Mouse (Mus musculus): ENCODE measurements around the gene Lsm7. TPM values are rescaled to one million over a fixed set of nuclear protein-coding genes. Genes with fewer than 3 reads are reported as not detected.
A peak's percentile ranks its signal among the peaks of the same experiment; 100 is the strongest.

The Lsm7 gene
- polyA plus RNA-seq, 1 experiment from 2014 or later, result 361 TPM

GRCm38 (mm10) chr10:80808099-80808984, 46.7 kb downstream of the Lsm7 start:
- Histone ChIP-seq H3K4me2 (replicated peaks; ENCODE audit: low read depth, low read length) (peak overlapping the region; percentile 69), H3K4me1 (ENCODE audit: control insufficient read depth, insufficient read depth, low read length) (peaks cover 29% of the 10 kb centered on the region), H3K27ac (ENCODE audit: low read length) (no peak overlapping the region; the same call in 1 of the 2 replicates), H3K9me3 (ENCODE audit: control insufficient read depth, low read depth, low read length) (no peaks in the 10 kb centered on the region), H3K36me3 (ENCODE audit: control insufficient read depth, insufficient read depth, low read length) (peaks cover 12% of the 10 kb centered on the region), H3K4me3 (ENCODE audit: low read depth, low read length) (peak overlapping the region; percentile 2; the same call in 1 of the 2 replicates), H3K9ac (replicated peaks; ENCODE audit: low read depth, low read length) (no peak overlapping the region; the same call in 1 of the 2 replicates), H3K27me3 (ENCODE audit: control insufficient read depth, insufficient read depth, low read length) (no peaks in the 10 kb centered on the region)
- 19% methylated on average over 40 of the region's 40 CpGs for WGBS
- no peak for ATAC-seq (ENCODE audit: insufficient number of reproducible peaks, insufficient read depth, low FRiP score, low read depth)

- Histone ChIP-seq H3K9ac (replicated peaks; ENCODE audit: low read depth, low read length) (peak overlapping the region; percentile 50; the same call in 1 of the 2 replicates), H3K4me2 (replicated peaks; ENCODE audit: low read depth, low read length) (peak overlapping the region; percentile 69), H3K27me3 (ENCODE audit: control insufficient read depth, insufficient read depth, low read length) (no peaks in the 10 kb centered on the region), H3K36me3 (ENCODE audit: control insufficient read depth, insufficient read depth, low read length) (peaks cover 24% of the 10 kb centered on the region), H3K27ac (ENCODE audit: low read length) (peak overlapping the region; percentile 86), H3K4me1 (ENCODE audit: control insufficient read depth, insufficient read depth, low read length) (peaks cover 29% of the 10 kb centered on the region), H3K9me3 (ENCODE audit: control insufficient read depth, low read depth, low read length) (no peaks in the 10 kb centered on the region), H3K4me3 (ENCODE audit: low read depth, low read length) (peak overlapping the region; percentile 42)
- ATAC-seq (ENCODE audit: insufficient number of reproducible peaks, insufficient read depth, low FRiP score, low read depth), result peak; percentile 68
- under 1% methylated on average over 58 of the region's 58 CpGs for WGBS
Measured at GRCm38 (mm10) chr10:80807057-80807627, 47.9 kb downstream of the Lsm7 start.

DNA sequence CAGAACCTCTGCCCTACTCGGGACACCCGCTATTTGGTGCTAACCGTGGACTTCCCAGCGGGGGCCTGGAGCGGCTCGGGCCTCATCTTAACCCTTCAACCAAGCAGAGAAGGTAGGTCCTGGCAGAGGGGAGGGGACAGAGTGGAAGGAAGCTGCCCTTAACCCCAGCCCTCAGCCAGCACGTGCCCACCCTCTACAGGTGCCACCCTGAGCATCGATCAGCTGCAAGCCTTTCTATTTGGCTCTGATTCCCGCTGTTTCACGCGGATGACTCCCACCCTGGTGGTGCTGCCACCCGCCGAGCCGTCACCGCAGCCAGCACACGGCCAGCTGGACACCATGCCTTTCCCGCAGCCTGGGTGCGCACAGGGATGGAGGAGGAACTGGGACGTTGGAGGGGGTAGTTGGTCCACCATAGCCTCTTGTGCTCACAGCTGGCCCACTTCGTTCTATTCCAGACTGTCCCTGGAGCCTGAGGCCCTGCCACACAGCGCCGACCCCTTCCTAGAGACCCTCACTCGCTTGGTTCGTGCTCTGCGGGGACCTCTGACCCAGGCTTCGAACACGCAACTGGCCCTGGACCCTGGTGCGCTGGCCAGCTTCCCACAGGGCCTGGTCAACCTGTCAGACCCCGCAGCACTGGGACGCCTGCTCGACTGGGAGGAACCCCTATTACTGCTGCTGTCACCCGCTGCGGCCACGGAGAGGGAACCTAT, 48.5 kb downstream of the Lsm7 start:
- H3K4me2 ChIP-seq (replicated peaks; ENCODE audit: low read depth, low read length), result peak overlapping the region; percentile 69
- H3K4me1 ChIP-seq (ENCODE audit: control insufficient read depth, insufficient read depth, low read length), result peaks cover 29% of the 10 kb centered on the region
- H3K9ac ChIP-seq (replicated peaks; ENCODE audit: low read depth, low read length), result peak overlapping the region; percentile 50; the same call in 1 of the 2 replicates
- ATAC-seq (ENCODE audit: insufficient number of reproducible peaks, insufficient read depth, low FRiP score, low read depth), result no peak
- peak overlapping the region; percentile 42 for H3K4me3 ChIP-seq (ENCODE audit: low read depth, low read length)
- H3K36me3 ChIP-seq (ENCODE audit: control insufficient read depth, insufficient read depth, low read length), result peaks cover 30% of the 10 kb centered on the region
- peak overlapping the region; percentile 86 for H3K27ac ChIP-seq (ENCODE audit: low read length)
- WGBS, result 47% methylated on average over 34 of the region's 34 CpGs
- no peaks in the 10 kb centered on the region for H3K27me3 ChIP-seq (ENCODE audit: control insufficient read depth, insufficient read depth, low read length)
- no peaks in the 10 kb centered on the region for H3K9me3 ChIP-seq (ENCODE audit: control insufficient read depth, low read depth, low read length)

- Histone ChIP-seq H3K9ac (replicated peaks; ENCODE audit: low read depth, low read length) (no peak overlapping the region), H3K4me3 (ENCODE audit: low read depth, low read length) (no peak overlapping the region)
Measured at GRCm38 (mm10) chr10:80805925-80806324, 49.1 kb downstream of the Lsm7 start.

GRCm38 (mm10) chr10:80805322-80805721, 49.7 kb downstream of the Lsm7 start:
- 66% methylated on average over 5 of the region's 5 CpGs for WGBS
- Histone ChIP-seq H3K27ac (ENCODE audit: low read length) (no peak overlapping the region), H3K4me2 (replicated peaks; ENCODE audit: low read depth, low read length) (no peak overlapping the region), H3K9me3 (ENCODE audit: control insufficient read depth, low read depth, low read length) (no peaks in the 10 kb centered on the region), H3K36me3 (ENCODE audit: control insufficient read depth, insufficient read depth, low read length) (peaks cover 36% of the 10 kb centered on the region), H3K9ac (replicated peaks; ENCODE audit: low read depth, low read length) (no peak overlapping the region), H3K27me3 (ENCODE audit: control insufficient read depth, insufficient read depth, low read length) (no peaks in the 10 kb centered on the region), H3K4me3 (ENCODE audit: low read depth, low read length) (no peak overlapping the region), H3K4me1 (ENCODE audit: control insufficient read depth, insufficient read depth, low read length) (peaks cover 29% of the 10 kb centered on the region)
- ATAC-seq (ENCODE audit: insufficient number of reproducible peaks, insufficient read depth, low FRiP score, low read depth), result no peak

More at GRCm38 (mm10) chr10:80805925-80806324, 49.1 kb downstream of the Lsm7 start:
- Histone ChIP-seq H3K27ac (ENCODE audit: low read length) (no peak overlapping the region), H3K9me3 (ENCODE audit: control insufficient read depth, low read depth, low read length) (no peaks in the 10 kb centered on the region), H3K27me3 (ENCODE audit: control insufficient read depth, insufficient read depth, low read length) (no peaks in the 10 kb centered on the region), H3K36me3 (ENCODE audit: control insufficient read depth, insufficient read depth, low read length) (peaks cover 36% of the 10 kb centered on the region), H3K4me1 (ENCODE audit: control insufficient read depth, insufficient read depth, low read length) (peaks cover 29% of the 10 kb centered on the region), H3K4me2 (replicated peaks; ENCODE audit: low read depth, low read length) (no peak overlapping the region)
- no peak for ATAC-seq (ENCODE audit: insufficient number of reproducible peaks, insufficient read depth, low FRiP score, low read depth)
- 12% methylated on average over 3 of the region's 3 CpGs for WGBS

DNA sequence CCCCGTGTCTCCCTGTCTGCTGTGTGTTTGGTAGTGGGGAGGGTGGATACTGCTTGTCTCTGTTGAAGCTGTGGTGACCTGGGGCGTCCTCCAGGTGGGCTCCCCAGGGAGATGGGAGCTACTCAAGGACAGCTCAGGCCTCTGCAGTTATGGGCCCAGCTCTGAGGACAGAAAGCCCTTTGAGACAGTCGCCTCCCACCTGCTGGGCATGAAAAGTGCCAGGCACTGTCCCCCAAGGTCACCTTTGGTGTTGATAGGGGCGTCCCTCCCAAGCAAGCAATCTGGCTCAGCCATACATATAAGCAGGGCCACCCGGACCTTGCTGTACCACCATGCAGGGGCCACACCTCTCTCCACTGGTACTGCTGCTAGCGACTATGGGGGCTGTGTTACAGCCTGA, 50.1 kb downstream of the Lsm7 start, which contains the start of gene Amh:
Amh (plus strand) TSS at position 328 of the 400 bp plus-strand sequence.
- H3K27me3 ChIP-seq (ENCODE audit: control insufficient read depth, insufficient read depth, low read length), result no peaks in the 10 kb centered on the region
- peaks cover 31% of the 10 kb centered on the region for H3K4me1 ChIP-seq (ENCODE audit: control insufficient read depth, insufficient read depth, low read length)
- H3K9me3 ChIP-seq (ENCODE audit: control insufficient read depth, low read depth, low read length), result no peaks in the 10 kb centered on the region
- H3K4me3 ChIP-seq (ENCODE audit: low read depth, low read length), result no peak within 1 kb of the TSS
- H3K27ac ChIP-seq (ENCODE audit: low read length), result no peak within 1 kb of the TSS
- peaks cover 36% of the 10 kb centered on the region for H3K36me3 ChIP-seq (ENCODE audit: control insufficient read depth, insufficient read depth, low read length)
- H3K4me2 ChIP-seq (replicated peaks; ENCODE audit: low read depth, low read length), result no peak within 1 kb of the TSS
- no peak for ATAC-seq (ENCODE audit: insufficient number of reproducible peaks, insufficient read depth, low FRiP score, low read depth)
- WGBS, result 67% methylated on average over 6 of the region's 6 CpGs
- no peak within 1 kb of the TSS for H3K9ac ChIP-seq (replicated peaks; ENCODE audit: low read depth, low read length)

DNA sequence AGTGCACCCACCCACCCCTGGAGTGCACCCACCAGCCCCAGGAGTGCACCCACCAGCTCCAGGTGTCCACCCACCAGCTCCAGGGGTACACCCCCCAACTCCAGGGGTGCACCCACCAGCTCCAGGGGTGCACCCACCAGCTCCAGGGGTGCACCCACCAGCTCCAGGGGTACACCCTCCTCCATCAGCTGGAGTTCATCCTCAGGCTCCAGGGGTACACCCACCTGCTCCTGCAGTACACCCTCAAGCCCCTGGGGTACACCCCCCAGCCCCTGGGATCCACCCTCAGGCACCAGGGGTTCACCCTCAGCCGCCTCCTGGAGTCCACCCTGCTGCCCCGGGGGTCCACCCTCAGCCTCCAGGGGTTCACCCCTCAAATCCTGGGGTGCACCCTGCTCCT, 50.7 kb downstream of the Lsm7 start:
- H3K4me2 ChIP-seq (replicated peaks; ENCODE audit: low read depth, low read length), result no peak overlapping the region
- no peak overlapping the region for H3K4me3 ChIP-seq (ENCODE audit: low read depth, low read length)
- no peak for ATAC-seq (ENCODE audit: insufficient number of reproducible peaks, insufficient read depth, low FRiP score, low read depth)
- H3K27ac ChIP-seq (ENCODE audit: low read length), result no peak overlapping the region
- no peaks in the 10 kb centered on the region for H3K9me3 ChIP-seq (ENCODE audit: control insufficient read depth, low read depth, low read length)
- H3K4me1 ChIP-seq (ENCODE audit: control insufficient read depth, insufficient read depth, low read length), result peaks cover 36% of the 10 kb centered on the region
- no peak overlapping the region for H3K9ac ChIP-seq (replicated peaks; ENCODE audit: low read depth, low read length)
- peaks cover 36% of the 10 kb centered on the region for H3K36me3 ChIP-seq (ENCODE audit: control insufficient read depth, insufficient read depth, low read length)
- WGBS, result 93% methylated on average over 2 of the region's 2 CpGs
- no peaks in the 10 kb centered on the region for H3K27me3 ChIP-seq (ENCODE audit: control insufficient read depth, insufficient read depth, low read length)

DNA sequence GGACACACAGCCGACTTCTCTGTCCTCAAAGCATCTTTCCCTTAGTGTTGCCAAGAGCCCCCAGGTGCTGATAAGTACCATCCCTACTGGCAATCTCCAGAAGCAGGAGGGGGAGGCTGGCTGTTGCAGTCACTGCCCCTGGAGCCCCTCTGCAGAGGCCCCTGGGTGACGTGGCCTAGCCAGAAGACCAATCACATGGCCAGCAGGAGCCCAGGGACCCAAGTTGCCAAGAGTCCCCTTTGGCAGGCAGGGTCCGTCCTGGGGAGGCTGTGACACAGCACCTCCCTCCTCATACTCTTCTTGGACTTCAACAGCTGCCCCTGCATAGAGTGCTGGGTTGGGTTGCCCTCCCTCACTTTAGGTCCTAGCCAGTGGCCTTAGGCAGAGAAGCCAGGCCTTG, 52.0 kb downstream of the Lsm7 start:
- no peak overlapping the region for H3K4me3 ChIP-seq (ENCODE audit: low read depth, low read length)
- ATAC-seq (ENCODE audit: insufficient number of reproducible peaks, insufficient read depth, low FRiP score, low read depth), result no peak
- H3K36me3 ChIP-seq (ENCODE audit: control insufficient read depth, insufficient read depth, low read length), result peaks cover 36% of the 10 kb centered on the region
- no peaks in the 10 kb centered on the region for H3K9me3 ChIP-seq (ENCODE audit: control insufficient read depth, low read depth, low read length)
- no peak overlapping the region for H3K27ac ChIP-seq (ENCODE audit: low read length)
- WGBS, result 84% methylated on average over 3 of the region's 3 CpGs
- no peak overlapping the region for H3K4me2 ChIP-seq (replicated peaks; ENCODE audit: low read depth, low read length)
- H3K9ac ChIP-seq (replicated peaks; ENCODE audit: low read depth, low read length), result no peak overlapping the region
- no peaks in the 10 kb centered on the region for H3K27me3 ChIP-seq (ENCODE audit: control insufficient read depth, insufficient read depth, low read length)
- H3K4me1 ChIP-seq (ENCODE audit: control insufficient read depth, insufficient read depth, low read length), result peaks cover 25% of the 10 kb centered on the region; the same call in 1 of the 2 replicates

All from stomach, embryonic 14.5 days (tissue).